8 mouse cellular contexts compared by ENCODE assay signal in genomic region chr5:33628820-33629300, GRCm38 (mm10). TPM values are rescaled to one million over a fixed set of nuclear protein-coding genes. Genes with fewer than 3 reads are reported as not detected.
DNase-seq lines count a peak whose midpoint lies in the region; ATAC-seq and TF ChIP-seq lines count a peak whose summit lies in the region.

No protein-coding gene starts in this region.

- no peaks in the 10 kb centered on the region for H3K9me3 ChIP-seq in liver, embryonic 16.5 days (replicated peaks; ENCODE audit: control insufficient read depth, low read length)
- no peaks in the 10 kb centered on the region for H3K9me3 ChIP-seq in neural tube, embryonic 13.5 days

- peak overlapping the region; percentile 75 for H3K4me2 ChIP-seq in liver, embryonic 16.5 days (ENCODE audit: low read depth, low read length)
- peak overlapping the region; percentile 94 for H3K4me2 ChIP-seq in neural tube, embryonic 13.5 days

- no peak for TF ChIP-seq POLR2A in kidney, adult 2 months (IDR thresholded peaks at IDR 0.05; ENCODE audit: low read depth, low read length)

- no peaks in the 10 kb centered on the region for H3K27me3 ChIP-seq in kidney, adult 2 months (replicated peaks; ENCODE audit: control insufficient read depth, insufficient read depth, low read length)
- H3K27me3 ChIP-seq in liver, embryonic 16.5 days (ENCODE audit: control insufficient read depth, insufficient read depth, low read depth, low read length), result no peaks in the 10 kb centered on the region
- H3K27me3 ChIP-seq in neural tube, embryonic 13.5 days, result no peaks in the 10 kb centered on the region

- peak; percentile 12 for ATAC-seq in liver, embryonic 16.5 days (ENCODE audit: low read depth)
- ATAC-seq in neural tube, embryonic 13.5 days (ENCODE audit: low read depth), result no peak

- H3K9ac ChIP-seq in liver, embryonic 16.5 days (ENCODE audit: low read depth, low read length), result peak overlapping the region; percentile 79
- peak overlapping the region; percentile 79 for H3K9ac ChIP-seq in neural tube, embryonic 13.5 days

- TF ChIP-seq CTCF in kidney, adult 2 months (conservative IDR thresholded peaks at IDR 0.05; ENCODE audit: insufficient read depth, insufficient read length, low read depth, low read length), result no peak

- H3K27ac ChIP-seq in kidney, adult 2 months (ENCODE audit: insufficient read depth, low read depth, low read length), result peak overlapping the region; percentile 78
- peak overlapping the region; percentile 84 for H3K27ac ChIP-seq in liver, embryonic 16.5 days (ENCODE audit: low read length)
- H3K27ac ChIP-seq in neural tube, embryonic 13.5 days (replicated peaks), result peak overlapping the region; percentile 89

- peaks cover 6% of the 10 kb centered on the region; the same call in 1 of the 2 replicates for H3K4me1 ChIP-seq in kidney, adult 2 months (ENCODE audit: control insufficient read depth, insufficient read depth, low read length)
- H3K4me1 ChIP-seq in liver, embryonic 16.5 days (ENCODE audit: control insufficient read depth, low read depth, low read length), result peaks cover 22% of the 10 kb centered on the region
- peaks cover 28% of the 10 kb centered on the region for H3K4me1 ChIP-seq in neural tube, embryonic 13.5 days (replicated peaks)

- peak; percentile 83 for DNase-seq in CD4-positive helper T cell, adult 2 months (ENCODE audit: low read depth, low spot score)
- DNase-seq in MN1 (ENCODE audit: low spot score), result peak; percentile 73
- DNase-seq in embryo, embryonic 11.5 days (ENCODE audit: low read depth, low spot score), result peak; percentile 5
- peak; percentile 53 for DNase-seq in gastrocnemius, postnatal 25 days
- DNase-seq in kidney, adult 2 months, result peak; percentile 60
- no peak for DNase-seq in yolk sac, embryonic 10.5 days (ENCODE audit: low spot score)

- under 1% methylated on average over 24 of the region's 24 CpGs for WGBS in kidney, adult 2 months
- under 1% methylated on average over 24 of the region's 24 CpGs for WGBS in liver, embryonic 16.5 days (ENCODE audit: insufficient replicate concordance)
- WGBS in neural tube, embryonic 13.5 days, result under 1% methylated on average over 24 of the region's 24 CpGs

- no peaks in the 10 kb centered on the region for H3K36me3 ChIP-seq in kidney, adult 2 months (ENCODE audit: control insufficient read depth, insufficient read depth, low read length)
- no peaks in the 10 kb centered on the region for H3K36me3 ChIP-seq in liver, embryonic 16.5 days (ENCODE audit: control insufficient read depth, insufficient read depth)
- no peaks in the 10 kb centered on the region for H3K36me3 ChIP-seq in neural tube, embryonic 13.5 days

- peak overlapping the region; percentile 93 for H3K4me3 ChIP-seq in kidney, adult 2 months (ENCODE audit: insufficient read depth, low read depth, low read length)
- peak overlapping the region; percentile 83 for H3K4me3 ChIP-seq in liver, embryonic 16.5 days (ENCODE audit: low read depth, low read length)
- peak overlapping the region; percentile 72 for H3K4me3 ChIP-seq in neural tube, embryonic 13.5 days

RNA-seq across cellular contexts. Expression of gene Fam53a, which starts 0.6 kb away (rescaled TPM):
- total RNA-seq in gastrocnemius, postnatal 25 days (2021), result 10 to 100 TPM; 50.2 to 59.6 TPM
- 20.8 and 27.1 TPM in 2 replicates for polyA plus RNA-seq in kidney, adult 2 months (2012; rRNA removed)
- 17.5 and 18.4 TPM in 2 replicates for polyA plus RNA-seq in liver, embryonic 16.5 days (2015; fragmentation: Nextera tagmentation; extraction: Ambion mirVana)
- polyA plus RNA-seq in neural tube, embryonic 13.5 days (2015; fragmentation: Nextera tagmentation; extraction: Ambion mirVana), result 28.8 and 31.4 TPM in 2 replicates

RNA-seq across cellular contexts. Expression of gene Gm9903, which starts 0.9 kb away (rescaled TPM):
- total RNA-seq in gastrocnemius, postnatal 25 days (2021), result under 1 TPM; 0.51 to 0.88 TPM
- 0.64 and 0.77 TPM in 2 replicates for polyA plus RNA-seq in kidney, adult 2 months (2012; rRNA removed)
- polyA plus RNA-seq in liver, embryonic 16.5 days (2015; fragmentation: Nextera tagmentation; extraction: Ambion mirVana), result 0.12 TPM in 1 of 2 replicates, not detected in the other
- polyA plus RNA-seq in neural tube, embryonic 13.5 days (2015; fragmentation: Nextera tagmentation; extraction: Ambion mirVana), result 0.71 and 0.95 TPM in 2 replicates

RNA-seq across cellular contexts. Expression of gene Slbp, which starts 23.5 kb away (rescaled TPM):
- 1 to 10 TPM; 7.3 to 8.2 TPM for total RNA-seq in gastrocnemius, postnatal 25 days (2021)
- polyA plus RNA-seq in kidney, adult 2 months (2012; rRNA removed), result 12.7 and 15.7 TPM in 2 replicates
- 214 and 245 TPM in 2 replicates for polyA plus RNA-seq in liver, embryonic 16.5 days (2015; fragmentation: Nextera tagmentation; extraction: Ambion mirVana)
- 113 and 132 TPM in 2 replicates for polyA plus RNA-seq in neural tube, embryonic 13.5 days (2015; fragmentation: Nextera tagmentation; extraction: Ambion mirVana)

RNA-seq across cellular contexts. Expression of gene Tacc3, which starts 29.1 kb away (rescaled TPM):
- 1 to 10 TPM; 1.7 to 2.5 TPM for total RNA-seq in gastrocnemius, postnatal 25 days (2021)
- 2.3 and 2.6 TPM in 2 replicates for polyA plus RNA-seq in kidney, adult 2 months (2012; rRNA removed)
- 127 and 129 TPM in 2 replicates for polyA plus RNA-seq in liver, embryonic 16.5 days (2015; fragmentation: Nextera tagmentation; extraction: Ambion mirVana)
- 40.7 and 46.3 TPM in 2 replicates for polyA plus RNA-seq in neural tube, embryonic 13.5 days (2015; fragmentation: Nextera tagmentation; extraction: Ambion mirVana)

RNA-seq across cellular contexts. Expression of gene Tmem129, which starts 29.4 kb away (rescaled TPM):
- 1 to 10 TPM; 8.0 to 8.2 TPM for total RNA-seq in gastrocnemius, postnatal 25 days (2021)
- 47.4 and 51.2 TPM in 2 replicates for polyA plus RNA-seq in kidney, adult 2 months (2012; rRNA removed)
- 21.7 and 21.8 TPM in 2 replicates for polyA plus RNA-seq in liver, embryonic 16.5 days (2015; fragmentation: Nextera tagmentation; extraction: Ambion mirVana)
- polyA plus RNA-seq in neural tube, embryonic 13.5 days (2015; fragmentation: Nextera tagmentation; extraction: Ambion mirVana), result 24.7 and 27.6 TPM in 2 replicates
